Mouse (Mus musculus): ENCODE results near the gene Hspe1. TPM values are rescaled to one million over a fixed set of nuclear protein-coding genes. Genes with fewer than 3 reads are reported as not detected.
"Not testable (repeated sequence)": the region's sequence is repeated elsewhere in the genome, so short reads cannot be mapped to it uniquely, and the experiment has no call there.

Hspe1 gene
- polyA plus RNA-seq, 1 experiment from 2014 or later, result 281 TPM

DNA sequence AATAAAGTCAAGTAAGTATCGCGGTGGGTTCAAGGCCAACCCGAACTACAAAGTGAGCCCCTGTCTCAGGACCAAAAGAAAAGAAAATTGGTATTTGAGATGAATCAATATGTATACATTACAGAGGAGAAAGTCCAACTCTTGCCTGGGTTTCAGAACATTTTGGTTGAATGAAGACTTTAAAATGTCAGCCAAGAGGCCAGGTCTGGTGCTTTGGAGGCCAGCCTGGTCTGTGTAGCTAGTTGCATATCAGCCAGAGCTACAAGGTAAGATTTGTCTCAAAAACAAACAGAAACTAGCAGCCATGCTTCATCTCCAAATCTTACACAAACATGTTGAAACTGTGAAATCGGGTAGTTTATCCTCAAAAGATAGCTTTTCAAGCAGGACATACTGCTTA lies 34.3 kb upstream of the Hspe1 start:
- Histone ChIP-seq H3K4me1 (replicated peaks; ENCODE audit: control insufficient read depth, insufficient read depth, low read length) (peaks cover 11% of the 10 kb centered on the region), H3K27ac (ENCODE audit: low read length) (no peak overlapping the region; the same call in 1 of the 2 replicates), H3K27me3 (ENCODE audit: control insufficient read depth, insufficient read depth, low read depth, low read length) (no peaks in the 10 kb centered on the region; the same call in 1 of the 2 replicates), H3K4me2 (ENCODE audit: low read depth, low read length) (peak overlapping the region; percentile 59), H3K4me3 (ENCODE audit: low read length) (peak overlapping the region; percentile 64), H3K9ac (ENCODE audit: low read length) (peak overlapping the region; percentile 69; the same call in 1 of the 2 replicates), H3K9me3 (ENCODE audit: control insufficient read depth, low read length) (no peaks in the 10 kb centered on the region), H3K36me3 (ENCODE audit: control insufficient read depth, insufficient read depth, low read length) (peaks cover 3% of the 10 kb centered on the region; the same call in 1 of the 2 replicates)
- ATAC-seq (ENCODE audit: low read depth), result no peak
- 64% methylated on average over 4 of the region's 4 CpGs for WGBS

- no peak overlapping the region for H3K4me3 ChIP-seq (ENCODE audit: low read length)
- 72% methylated on average over 5 of the region's 5 CpGs for WGBS
- no peak overlapping the region for H3K4me2 ChIP-seq (ENCODE audit: low read depth, low read length)
- H3K4me1 ChIP-seq (replicated peaks; ENCODE audit: control insufficient read depth, insufficient read depth, low read length), result peaks cover 11% of the 10 kb centered on the region
- H3K27me3 ChIP-seq (ENCODE audit: control insufficient read depth, insufficient read depth, low read depth, low read length), result no peaks in the 10 kb centered on the region; the same call in 1 of the 2 replicates
- no peak for ATAC-seq (ENCODE audit: low read depth)
- H3K9ac ChIP-seq (ENCODE audit: low read length), result no peak overlapping the region
- H3K36me3 ChIP-seq (ENCODE audit: control insufficient read depth, insufficient read depth, low read length), result peaks cover 3% of the 10 kb centered on the region; the same call in 1 of the 2 replicates
- no peak overlapping the region for H3K27ac ChIP-seq (ENCODE audit: low read length)
- no peaks in the 10 kb centered on the region for H3K9me3 ChIP-seq (ENCODE audit: control insufficient read depth, low read length)
These were observed 32.4 kb upstream of the Hspe1 start for GRCm38 (mm10) chr1:55055322-55056115.

DNA sequence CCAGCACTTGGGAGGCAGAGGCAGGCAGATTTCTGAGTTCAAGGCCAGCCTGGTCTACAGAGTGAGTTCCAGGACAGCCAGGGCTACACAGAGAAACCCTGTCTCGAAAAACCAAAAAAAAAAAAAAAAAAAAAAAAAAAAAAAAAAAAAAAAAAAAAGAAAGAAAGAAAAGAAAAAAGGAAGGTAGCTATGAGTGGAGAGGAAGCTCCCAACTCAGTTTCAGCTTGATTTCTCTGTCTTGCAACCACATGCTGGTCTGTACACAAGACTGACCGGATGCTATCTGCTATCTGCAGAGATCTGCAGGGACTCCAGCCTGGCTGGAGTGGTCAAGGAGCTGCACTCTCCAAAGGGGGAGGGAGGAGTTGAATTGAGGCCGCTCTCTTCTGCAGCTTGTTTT lies 29.5 kb upstream of the Hspe1 start:
- H3K4me1 ChIP-seq (replicated peaks; ENCODE audit: control insufficient read depth, insufficient read depth, low read length); H3K9ac ChIP-seq (ENCODE audit: low read length); H3K27me3 ChIP-seq (ENCODE audit: control insufficient read depth, insufficient read depth, low read depth, low read length); H3K4me3 ChIP-seq (ENCODE audit: low read length); ATAC-seq (ENCODE audit: low read depth); H3K9me3 ChIP-seq (ENCODE audit: control insufficient read depth, low read length); H3K27ac ChIP-seq (ENCODE audit: low read length); H3K36me3 ChIP-seq (ENCODE audit: control insufficient read depth, insufficient read depth, low read length); H3K4me2 ChIP-seq (ENCODE audit: low read depth, low read length): not testable (repeated sequence)
- WGBS, result 70% methylated on average over 2 of the region's 3 CpGs

GRCm38 (mm10) chr1:55061099-55061498 lies 26.8 kb upstream of the Hspe1 start:
- H3K4me1 ChIP-seq (replicated peaks; ENCODE audit: control insufficient read depth, insufficient read depth, low read length), result no peaks in the 10 kb centered on the region
- no peak for ATAC-seq (ENCODE audit: low read depth)
- no peak overlapping the region for H3K27ac ChIP-seq (ENCODE audit: low read length)
- WGBS, result 85% methylated on average over 5 of the region's 5 CpGs
- no peaks in the 10 kb centered on the region for H3K9me3 ChIP-seq (ENCODE audit: control insufficient read depth, low read length)
- H3K4me2 ChIP-seq (ENCODE audit: low read depth, low read length), result no peak overlapping the region
- H3K27me3 ChIP-seq (ENCODE audit: control insufficient read depth, insufficient read depth, low read depth, low read length), result no peaks in the 10 kb centered on the region
- peaks cover 9% of the 10 kb centered on the region for H3K36me3 ChIP-seq (ENCODE audit: control insufficient read depth, insufficient read depth, low read length)
- H3K4me3 ChIP-seq (ENCODE audit: low read length), result no peak overlapping the region
- H3K9ac ChIP-seq (ENCODE audit: low read length), result no peak overlapping the region

- Histone ChIP-seq H3K36me3 (ENCODE audit: control insufficient read depth, insufficient read depth, low read length) (peaks cover 8% of the 10 kb centered on the region), H3K4me1 (replicated peaks; ENCODE audit: control insufficient read depth, insufficient read depth, low read length) (no peaks in the 10 kb centered on the region), H3K9me3 (ENCODE audit: control insufficient read depth, low read length) (no peaks in the 10 kb centered on the region), H3K27me3 (ENCODE audit: control insufficient read depth, insufficient read depth, low read depth, low read length) (no peaks in the 10 kb centered on the region), H3K9ac (ENCODE audit: low read length) (no peak overlapping the region), H3K4me3 (ENCODE audit: low read length) (no peak overlapping the region), H3K27ac (ENCODE audit: low read length) (no peak overlapping the region), H3K4me2 (ENCODE audit: low read depth, low read length) (no peak overlapping the region)
- 91% methylated on average over 4 of the region's 4 CpGs for whole genome bisulfite sequencing
- ATAC-seq (ENCODE audit: low read depth), result no peak
These were observed 26.2 kb upstream of the Hspe1 start for GRCm38 (mm10) chr1:55061772-55062171.

- not testable (repeated sequence) for H3K4me2 ChIP-seq (ENCODE audit: low read depth, low read length); ATAC-seq (ENCODE audit: low read depth); H3K36me3 ChIP-seq (ENCODE audit: control insufficient read depth, insufficient read depth, low read length); H3K27ac ChIP-seq (ENCODE audit: low read length); H3K4me3 ChIP-seq (ENCODE audit: low read length); H3K27me3 ChIP-seq (ENCODE audit: control insufficient read depth, insufficient read depth, low read depth, low read length); H3K4me1 ChIP-seq (replicated peaks; ENCODE audit: control insufficient read depth, insufficient read depth, low read length); H3K9me3 ChIP-seq (ENCODE audit: control insufficient read depth, low read length); H3K9ac ChIP-seq (ENCODE audit: low read length)
These were observed 15.6 kb upstream of the Hspe1 start for GRCm38 (mm10) chr1:55072328-55072727.

DNA sequence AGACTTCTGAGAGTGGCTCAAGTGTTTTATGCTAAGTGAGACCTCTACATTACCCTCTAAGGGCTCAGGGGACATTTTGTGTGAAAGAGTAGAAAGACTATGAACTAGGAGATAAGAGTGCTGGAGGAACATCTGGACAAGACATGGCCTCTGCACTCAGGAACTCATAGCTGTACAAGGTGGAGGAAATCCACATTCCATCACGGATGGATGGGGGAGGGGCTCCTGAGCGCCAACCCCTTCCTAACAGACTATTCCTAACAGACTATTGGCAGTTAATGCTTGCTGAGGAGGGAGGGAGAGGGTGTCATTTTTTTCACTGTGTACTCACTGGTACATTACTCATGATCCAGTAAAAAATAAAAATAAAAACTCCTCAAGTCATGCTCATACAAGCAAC lies 13.2 kb upstream of the Hspe1 start:
- H3K9ac ChIP-seq (ENCODE audit: low read length), result no peak overlapping the region
- H3K27ac ChIP-seq (ENCODE audit: low read length), result no peak overlapping the region
- 43% methylated on average over 2 of the region's 2 CpGs for WGBS
- H3K4me1 ChIP-seq (replicated peaks; ENCODE audit: control insufficient read depth, insufficient read depth, low read length), result no peaks in the 10 kb centered on the region
- H3K27me3 ChIP-seq (ENCODE audit: control insufficient read depth, insufficient read depth, low read depth, low read length), result no peaks in the 10 kb centered on the region
- no peak overlapping the region for H3K4me3 ChIP-seq (ENCODE audit: low read length)
- no peak overlapping the region for H3K4me2 ChIP-seq (ENCODE audit: low read depth, low read length)
- peaks cover 12% of the 10 kb centered on the region for H3K36me3 ChIP-seq (ENCODE audit: control insufficient read depth, insufficient read depth, low read length)
- H3K9me3 ChIP-seq (ENCODE audit: control insufficient read depth, low read length), result no peaks in the 10 kb centered on the region
- ATAC-seq (ENCODE audit: low read depth), result no peak

DNA sequence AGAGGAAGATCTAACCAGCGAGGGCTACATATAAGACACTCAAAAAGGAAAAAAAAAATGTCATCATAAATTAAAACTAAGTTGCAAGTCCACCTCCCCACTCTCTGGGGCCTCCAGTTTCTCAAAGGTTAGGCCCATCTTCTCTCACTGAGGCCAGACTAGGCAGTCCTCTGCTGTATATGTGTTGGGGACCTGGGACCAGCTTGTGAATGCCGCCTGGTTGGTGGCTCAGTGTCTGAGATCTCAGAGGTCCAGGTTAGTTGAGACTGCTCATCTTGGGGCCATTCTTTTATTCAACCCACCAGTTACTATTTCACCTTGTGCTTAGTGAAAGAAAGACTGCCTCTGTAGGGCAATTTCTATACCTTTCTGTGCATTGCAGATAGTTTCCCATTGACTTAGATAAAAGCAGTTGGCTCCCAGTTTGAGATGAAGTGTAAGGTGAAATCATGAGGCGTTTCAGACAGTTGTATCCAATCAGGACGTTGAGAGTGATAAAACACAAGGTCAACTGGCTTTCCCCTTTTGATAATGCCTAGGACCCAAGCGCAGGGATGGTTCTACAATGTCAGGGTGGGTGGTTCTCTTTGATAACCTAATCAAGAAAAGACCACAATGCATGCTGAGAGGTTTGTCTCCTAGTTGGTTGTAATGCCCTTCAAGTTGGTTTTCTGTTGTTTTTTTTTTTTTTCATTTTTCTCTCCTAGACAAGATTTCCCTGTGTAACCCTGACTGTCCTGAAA lies 12.1 kb upstream of the Hspe1 start:
- Histone ChIP-seq H3K4me2 (ENCODE audit: low read depth, low read length) (no peak overlapping the region), H3K9ac (ENCODE audit: low read length) (no peak overlapping the region), H3K9me3 (ENCODE audit: control insufficient read depth, low read length) (no peaks in the 10 kb centered on the region), H3K36me3 (ENCODE audit: control insufficient read depth, insufficient read depth, low read length) (peaks cover 20% of the 10 kb centered on the region), H3K27ac (ENCODE audit: low read length) (no peak overlapping the region), H3K4me1 (replicated peaks; ENCODE audit: control insufficient read depth, insufficient read depth, low read length) (no peaks in the 10 kb centered on the region), H3K4me3 (ENCODE audit: low read length) (no peak overlapping the region), H3K27me3 (ENCODE audit: control insufficient read depth, insufficient read depth, low read depth, low read length) (no peaks in the 10 kb centered on the region)
- ATAC-seq (ENCODE audit: low read depth), result no peak
- 58% methylated on average over 5 of the region's 5 CpGs for WGBS

DNA sequence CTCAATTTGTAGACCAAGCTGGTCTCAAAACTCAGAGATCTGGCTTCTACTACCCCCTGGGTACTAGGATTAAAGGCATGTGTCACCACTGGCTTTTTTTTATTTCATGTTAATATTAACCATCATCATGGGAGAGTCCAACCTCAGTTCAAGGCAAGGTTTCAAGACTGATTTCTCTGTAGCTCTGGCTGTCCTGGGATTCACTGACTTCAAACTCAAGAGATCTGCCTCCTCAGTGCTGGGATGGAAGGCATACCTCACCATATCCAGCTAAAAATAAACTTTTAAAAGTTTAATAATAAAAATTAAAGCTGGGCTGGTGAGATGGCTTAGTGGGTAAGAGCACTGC lies 11.6 kb upstream of the Hspe1 start:
- no peak overlapping the region for H3K4me2 ChIP-seq (ENCODE audit: low read depth, low read length)
- H3K9ac ChIP-seq (ENCODE audit: low read length), result no peak overlapping the region
- H3K4me1 ChIP-seq (replicated peaks; ENCODE audit: control insufficient read depth, insufficient read depth, low read length), result no peaks in the 10 kb centered on the region
- ATAC-seq (ENCODE audit: low read depth), result no peak
- H3K27me3 ChIP-seq (ENCODE audit: control insufficient read depth, insufficient read depth, low read depth, low read length), result no peaks in the 10 kb centered on the region
- H3K4me3 ChIP-seq (ENCODE audit: low read length), result no peak overlapping the region
- peaks cover 23% of the 10 kb centered on the region for H3K36me3 ChIP-seq (ENCODE audit: control insufficient read depth, insufficient read depth, low read length)
- no peaks in the 10 kb centered on the region for H3K9me3 ChIP-seq (ENCODE audit: control insufficient read depth, low read length)
- H3K27ac ChIP-seq (ENCODE audit: low read length), result no peak overlapping the region

Measured in lung, embryonic 16.5 days (tissue).